Mouse (Mus musculus) CH12.LX (cell line): ENCODE data around the gene Poln.

Experiments used
- CHD1 ChIP-seq: IDR thresholded peaks from 2 replicates; pipeline ENCODE4 v1.6.1; 2012; ENCODE audit warnings: low read depth, low read length, improper control_type of control experiment, inconsistent platforms
- CTCF ChIP-seq, 2 experiments: IDR thresholded peaks in 1 of 2; conservative IDR thresholded peaks in 1 of 2; 2 replicates each; pipeline ENCODE4 v1.5.1; 2011 to 2012; ENCODE audit warnings: low read depth in 2 of 2, low read length in 2 of 2, improper control_type of control experiment in 1 of 2, inconsistent platforms in 1 of 2, mild to moderate bottlenecking in 1 of 2, moderate library complexity in 1 of 2
- HCFC1 ChIP-seq: IDR thresholded peaks from 2 replicates; pipeline ENCODE4 v1.6.1; 2012; ENCODE audit warnings: low read depth, mild to moderate bottlenecking, inconsistent platforms, low read length, improper control_type of control experiment
- MAZ ChIP-seq: IDR thresholded peaks from 2 replicates; pipeline ENCODE4 v1.6.1; 2012; ENCODE audit warnings: low read depth, mild to moderate bottlenecking, inconsistent platforms, low read length, improper control_type of control experiment, moderate library complexity
- POLR2A ChIP-seq: IDR thresholded peaks from 2 replicates; pipeline ENCODE4 v1.6.1; 2011; ENCODE audit warnings: low read depth, mild to moderate bottlenecking, improper control_type of control experiment, low read length

- TF ChIP-seq CTCF (conservative IDR thresholded peaks at IDR 0.05 in 1 of 2, IDR thresholded peaks at IDR 0.05 in 1 of 2; ENCODE audit: low read depth in 2 of 2, low read length in 2 of 2) (no peak), HCFC1 (no peak), POLR2A (no peak), MAZ (no peak), CHD1 (no peak)
Measured at GRCm38 (mm10) chr5:34194426-34194825, 25.2 kb upstream of the Poln start.
